Mouse (Mus musculus) megakaryocyte-erythroid progenitor cell, adult 5-6 weeks (primary cell): ENCODE results near the gene Them4. TPM values are rescaled to one million over a fixed set of nuclear protein-coding genes. Genes with fewer than 3 reads are reported as not detected.

ENCODE experiments used
- ATAC-seq: replicated peaks from 2 replicates; pipeline ENCODE4 v1.8.0; 2016; ENCODE audit warnings: mild to moderate bottlenecking, inconsistent platforms; ENCODE audit not compliant: severe bottlenecking, poor library complexity, low FRiP score, low TSS enrichment
- total RNA-seq, 2 experiments: library from RNA; stranded (forward) in 1 of 2; stranded (reverse) in 1 of 2; fragments of 200-1000, 215-1000 nt in 1 of 2; fragments of >200 nt in 1 of 2; fragmentation: Nextera tagmentation in 1 of 2; gene quantifications; 2 replicates each; pipeline ENCODE4 v1.2.3; 2014 to 2017

Them4 gene
- total RNA-seq, 2 experiments from 2014 or later = 0.38 to 4.3 TPM

- no peak for ATAC-seq
Observed at GRCm38 (mm10) chr3:94364154-94364526, 54.3 kb downstream of the Them4 start.

GRCm38 (mm10) chr3:94366761-94367160 lies 56.9 kb downstream of the Them4 start:
- ATAC-seq = peak; percentile 82

GRCm38 (mm10) chr3:94367511-94367910 lies 57.6 kb downstream of the Them4 start:
- no peak for ATAC-seq

GRCm38 (mm10) chr3:94368631-94369030 lies 58.7 kb downstream of the Them4 start:
- no peak for ATAC-seq

GRCm38 (mm10) chr3:94369709-94370108 lies 59.8 kb downstream of the Them4 start:
- ATAC-seq = peak; percentile 48; the same call in 1 of the 2 replicates

GRCm38 (mm10) chr3:94371637-94372036 lies 61.7 kb downstream of the Them4 start:
- no peak for ATAC-seq

GRCm38 (mm10) chr3:94372038-94372437 lies 62.1 kb downstream of the Them4 start:
- ATAC-seq = no peak

GRCm38 (mm10) chr3:94372641-94373040 lies 62.8 kb downstream of the Them4 start, which contains the start of gene Rorc:
TSS of gene Rorc (plus strand) at chr3:94372794.
- no peak for ATAC-seq

- no peak for ATAC-seq
Observed at GRCm38 (mm10) chr3:94373090-94373489, 63.2 kb downstream of the Them4 start.

- no peak for ATAC-seq
Observed at GRCm38 (mm10) chr3:94373597-94374011, 63.7 kb downstream of the Them4 start.

GRCm38 (mm10) chr3:94374636-94375035 lies 64.7 kb downstream of the Them4 start:
- ATAC-seq = no peak

GRCm38 (mm10) chr3:94375146-94375545 lies 65.3 kb downstream of the Them4 start:
- ATAC-seq = no peak

- ATAC-seq = no peak
Observed at GRCm38 (mm10) chr3:94375861-94376260, 66.0 kb downstream of the Them4 start.

GRCm38 (mm10) chr3:94377028-94377923 lies 67.4 kb downstream of the Them4 start:
- no peak for ATAC-seq

GRCm38 (mm10) chr3:94379831-94380510 lies 70.1 kb downstream of the Them4 start:
- no peak for ATAC-seq

Other genes starting within 250 kb of the Them4 start
- gene Gm10697, start 237.4 kb upstream of the Them4 start, total RNA-seq (2014; fragmentation: Nextera tagmentation) = not detected in 2 replicates
- not detected in 2 replicates for gene Gm10697, start 237.4 kb upstream of the Them4 start, total RNA-seq (2017)
- gene Gm10696, start 131.9 kb upstream of the Them4 start, total RNA-seq (2014; fragmentation: Nextera tagmentation) = not detected in 2 replicates
- gene Gm10696, start 131.9 kb upstream of the Them4 start, total RNA-seq (2017) = not detected in 2 replicates
- not detected in 2 replicates for gene Gm5286, start 113.4 kb upstream of the Them4 start, total RNA-seq (2014; fragmentation: Nextera tagmentation)
- gene Gm5286, start 113.4 kb upstream of the Them4 start, total RNA-seq (2017) = not detected in 2 replicates
- not detected in 2 replicates for gene Gm4778, start 46.1 kb upstream of the Them4 start, total RNA-seq (2014; fragmentation: Nextera tagmentation)
- not detected in 2 replicates for gene Gm4778, start 46.1 kb upstream of the Them4 start, total RNA-seq (2017)
- not detected in 2 replicates for gene Them5, start 32.0 kb downstream of the Them4 start, total RNA-seq (2014; fragmentation: Nextera tagmentation)
- gene Them5, start 32.0 kb downstream of the Them4 start, total RNA-seq (2017) = not detected in 2 replicates
- not detected in 2 replicates for gene C2cd4d, start 52.3 kb downstream of the Them4 start, total RNA-seq (2014; fragmentation: Nextera tagmentation)
- gene C2cd4d, start 52.3 kb downstream of the Them4 start, total RNA-seq (2017) = not detected in 2 replicates
- 4.6 TPM in 1 of 2 replicates, not detected in the other for gene Rorc, start 62.7 kb downstream of the Them4 start, total RNA-seq (2014; fragmentation: Nextera tagmentation)
- gene Rorc, start 62.7 kb downstream of the Them4 start, total RNA-seq (2017) = 0.15 TPM in 1 of 2 replicates, not detected in the other
- gene Lingo4, start 88.4 kb downstream of the Them4 start, total RNA-seq (2014; fragmentation: Nextera tagmentation) = 1.0 TPM in 1 of 2 replicates, not detected in the other
- 0.28 TPM in 1 of 2 replicates, not detected in the other for gene Lingo4, start 88.4 kb downstream of the Them4 start, total RNA-seq (2017)
- 2.3 and 12.0 TPM in 2 replicates for gene Tdrkh, start 103.2 kb downstream of the Them4 start, total RNA-seq (2014; fragmentation: Nextera tagmentation)
- gene Tdrkh, start 103.2 kb downstream of the Them4 start, total RNA-seq (2017) = 4.7 and 6.8 TPM in 2 replicates
- 47.9 and 62.5 TPM in 2 replicates for gene Mrpl9, start 133.2 kb downstream of the Them4 start, total RNA-seq (2014; fragmentation: Nextera tagmentation)
- gene Mrpl9, start 133.2 kb downstream of the Them4 start, total RNA-seq (2017) = 92.4 and 99.0 TPM in 2 replicates
- not detected in 2 replicates for gene Oaz3, start 133.8 kb downstream of the Them4 start, total RNA-seq (2014; fragmentation: Nextera tagmentation)
- gene Oaz3, start 133.8 kb downstream of the Them4 start, total RNA-seq (2017) = not detected in 2 replicates
- gene Celf3, start 168.2 kb downstream of the Them4 start, total RNA-seq (2014; fragmentation: Nextera tagmentation) = not detected in 2 replicates
- gene Celf3, start 168.2 kb downstream of the Them4 start, total RNA-seq (2017) = not detected in 2 replicates
- 3.9 TPM in 1 of 2 replicates, not detected in the other for gene Riiad1, start 170.3 kb downstream of the Them4 start, total RNA-seq (2014; fragmentation: Nextera tagmentation)
- not detected in 2 replicates for gene Riiad1, start 170.3 kb downstream of the Them4 start, total RNA-seq (2017)